13 mouse cellular contexts compared by ENCODE assay signal in the genomic region with DNA sequence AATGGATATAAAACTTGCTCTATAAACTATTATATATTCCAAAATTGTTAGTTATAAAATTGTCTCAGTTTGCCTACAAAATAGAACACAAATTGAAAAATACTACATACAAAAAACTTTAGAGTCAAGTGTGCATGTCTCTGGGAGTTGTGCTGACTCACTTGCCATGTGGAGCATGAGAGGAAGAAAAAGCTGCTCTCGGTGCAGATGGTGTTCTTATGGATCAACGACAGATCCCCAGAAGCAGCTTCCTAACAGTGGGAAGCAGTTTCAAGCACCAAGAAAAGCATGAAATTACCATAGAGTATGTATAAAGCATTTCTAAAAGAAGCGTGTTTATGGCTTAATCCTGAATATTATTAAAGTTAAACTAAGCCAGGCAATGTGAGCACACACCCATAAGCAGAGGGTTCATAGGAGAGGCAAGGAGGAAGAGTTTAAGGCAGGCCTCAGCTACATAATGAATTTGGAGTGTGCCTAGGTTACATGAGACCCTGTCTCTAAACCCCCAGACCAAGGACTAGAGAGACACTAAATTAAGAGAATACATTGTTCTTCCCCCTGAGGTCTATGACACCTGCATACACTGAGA. TPM values are rescaled to one million over a fixed set of nuclear protein-coding genes. Genes with fewer than 3 reads are reported as not detected.
DNase-seq lines count a peak whose midpoint lies in the region; ATAC-seq and TF ChIP-seq lines count a peak whose summit lies in the region.
"Had no signal": no experiment of that assay in that cellular context is flagged by ENCODE, and none has a peak within 500 bp of the region (broad histone marks: within the 10 kb centered on the region; RNA-seq: fewer than 3 reads in every experiment).

No protein-coding gene starts in this region.

- DNase-seq in frontal cortex, adult 2 months (ENCODE audit: extremely low spot score in 1 of 2, low spot score in 1 of 2) = peak; percentile 79 to 80
- no peak for DNase-seq in left cerebral cortex, adult 2 months (ENCODE audit: extremely low spot score in 1 of 2, low spot score in 2 of 2)
- DNase-seq in telencephalon, adult 2 months (ENCODE audit: low read depth, low spot score) = peak; percentile 86
- DNase-seq in urinary bladder, adult 2 months (ENCODE audit: low spot score) = no peak
- no peak for DNase-seq in thymus, adult 18-20 months
- DNase-seq: adrenal gland, adult 8-10 months; cerebellum, adult 11 months; gastrocnemius, postnatal 14 days; liver, embryonic 13.5 days; lung, postnatal 4 days; thymus, postnatal 4 days had no signal

- peaks cover 36% of the 10 kb centered on the region for H3K4me1 ChIP-seq in megakaryocyte, embryonic 14.5 days

- intact Hi-C loops in left cerebral cortex, adult 2 months (cut with DNase I) = loop anchor here (5.0 kb wide), 1 partner anchor 50 kb away; the partner anchor contains the start of gene Scai

- ATAC-seq in megakaryocyte, adult 5-6 weeks (ENCODE audit: poor library complexity, severe bottlenecking) = no peak

- no peak for TF ChIP-seq CTCF in left cerebral cortex, adult 2 months (IDR thresholded peaks at IDR 0.05)

- H3K4me3 ChIP-seq in megakaryocyte, embryonic 14.5 days (replicated peaks) = peak overlapping the region; percentile 74
- no peak overlapping the region for H3K4me3 ChIP-seq in left cerebral cortex, adult 2 months
- H3K4me3 ChIP-seq: liver, embryonic 13.5 days had no signal

- peaks cover 4% of the 10 kb centered on the region for H3K36me3 ChIP-seq in megakaryocyte, embryonic 14.5 days (replicated peaks; ENCODE audit: low read length)
- H3K36me3 ChIP-seq: liver, embryonic 13.5 days had no signal

- H3K27me3 ChIP-seq in megakaryocyte, embryonic 14.5 days (replicated peaks) = no peaks in the 10 kb centered on the region
- H3K27me3 ChIP-seq: liver, embryonic 13.5 days had no signal

- H3K27ac ChIP-seq in left cerebral cortex, adult 2 months = peak overlapping the region; percentile 83
- H3K27ac ChIP-seq: liver, embryonic 13.5 days had no signal

- no peaks in the 10 kb centered on the region for H3K9me3 ChIP-seq in megakaryocyte, embryonic 14.5 days
- H3K9me3 ChIP-seq: liver, embryonic 13.5 days had no signal

RNA-seq across cellular contexts. Expression of gene Scai, which starts 48.1 kb away (rescaled TPM):
- 7.7 and 11.9 TPM in 2 replicates for polyA plus RNA-seq in megakaryocyte, embryonic 14.5 days (2012; ENCODE audit: insufficient read depth, low replicate concordance)
- 3.1 and 6.1 TPM in 2 replicates for total RNA-seq in megakaryocyte, adult 5-6 weeks (2015)
- 4.3 and 7.4 TPM in 2 replicates for total RNA-seq in megakaryocyte, adult 5-6 weeks (2017)
- polyA plus RNA-seq in frontal cortex, adult 2 months (2012; rRNA removed) = 9.4 and 10.3 TPM in 2 replicates
- total RNA-seq in left cerebral cortex, adult 2 months (2021) = 10 to 100 TPM; 51.1 to 65.4 TPM
- 5.0 and 5.7 TPM in 2 replicates for polyA plus RNA-seq in urinary bladder, adult 2 months (2012; rRNA removed)

Comparison
In these comparisons a context has a peak if more than half of its experiments do, and no peak if none do; other contexts are left out.
1. DNase-seq: peak in frontal cortex, adult 2 months (2 of 2) and telencephalon, adult 2 months (single experiment); none in left cerebral cortex, adult 2 months (0 of 2), urinary bladder, adult 2 months (single experiment) and thymus, adult 18-20 months (0 of 2).